Mouse (Mus musculus): Measurements from ENCODE around the gene Tacr2.

The Tacr2 gene

GRCm38 (mm10) chr10:62252000-62252488 lies at the start of gene Tacr2:
Tacr2 (plus strand) TSS chr10:62252438.
- no peak for DNase-seq (ENCODE audit: low spot score in 2 of 2)

- DNase-seq (ENCODE audit: low spot score in 2 of 2): no peak
Measured at GRCm38 (mm10) chr10:62202574-62202973, 49.7 kb upstream of the Tacr2 start.

- no peak for DNase-seq (ENCODE audit: low spot score in 2 of 2)
Measured at GRCm38 (mm10) chr10:62208241-62208896, 43.9 kb upstream of the Tacr2 start.

GRCm38 (mm10) chr10:62211310-62211709 lies 40.9 kb upstream of the Tacr2 start:
- DNase-seq (ENCODE audit: low spot score in 2 of 2): no peak

- DNase-seq (ENCODE audit: low spot score in 2 of 2): peak; percentile 19 to 46
Measured at GRCm38 (mm10) chr10:62215169-62215616, 37.0 kb upstream of the Tacr2 start.

- no peak for DNase-seq (ENCODE audit: low spot score in 2 of 2)
Measured at GRCm38 (mm10) chr10:62215633-62216032, 36.6 kb upstream of the Tacr2 start.

- no peak for DNase-seq (ENCODE audit: low spot score in 2 of 2)
Measured at GRCm38 (mm10) chr10:62216595-62216994, 35.6 kb upstream of the Tacr2 start.

- no peak for DNase-seq (ENCODE audit: low spot score in 2 of 2)
Measured at GRCm38 (mm10) chr10:62217196-62217595, 35.0 kb upstream of the Tacr2 start.

GRCm38 (mm10) chr10:62218044-62218788 lies 34.0 kb upstream of the Tacr2 start:
- no peak for DNase-seq (ENCODE audit: low spot score in 2 of 2)

GRCm38 (mm10) chr10:62218789-62219172 lies 33.5 kb upstream of the Tacr2 start:
- DNase-seq (ENCODE audit: low spot score in 2 of 2): no peak

- DNase-seq (ENCODE audit: low spot score in 2 of 2): no peak
Measured at GRCm38 (mm10) chr10:62220732-62221514, 31.3 kb upstream of the Tacr2 start.

- DNase-seq (ENCODE audit: low spot score in 2 of 2): no peak
Measured at GRCm38 (mm10) chr10:62221647-62222046, 30.6 kb upstream of the Tacr2 start.

GRCm38 (mm10) chr10:62222777-62223176 lies 29.5 kb upstream of the Tacr2 start:
- no peak for DNase-seq (ENCODE audit: low spot score in 2 of 2)

GRCm38 (mm10) chr10:62224231-62224630 lies 28.0 kb upstream of the Tacr2 start:
- no peak for DNase-seq (ENCODE audit: low spot score in 2 of 2)

- no peak for DNase-seq (ENCODE audit: low spot score in 2 of 2)
Measured at GRCm38 (mm10) chr10:62225839-62226238, 26.4 kb upstream of the Tacr2 start.

GRCm38 (mm10) chr10:62228126-62228525 lies 24.1 kb upstream of the Tacr2 start:
- DNase-seq (ENCODE audit: low spot score in 2 of 2): no peak

- DNase-seq (ENCODE audit: low spot score in 2 of 2): peak; percentile 62 to 72
Measured at GRCm38 (mm10) chr10:62230708-62231394, 21.4 kb upstream of the Tacr2 start, which contains the start of gene Tspan15. Tspan15 (minus strand) TSS chr10:62231251.

- no peak for DNase-seq (ENCODE audit: low spot score in 2 of 2)
Measured at GRCm38 (mm10) chr10:62231395-62231732, 20.9 kb upstream of the Tacr2 start.

- DNase-seq (ENCODE audit: low spot score in 2 of 2): no peak
Measured at GRCm38 (mm10) chr10:62231811-62232210, 20.4 kb upstream of the Tacr2 start.

GRCm38 (mm10) chr10:62236165-62236564 lies 16.1 kb upstream of the Tacr2 start:
- no peak for DNase-seq (ENCODE audit: low spot score in 2 of 2)

GRCm38 (mm10) chr10:62237205-62237604 lies 15.0 kb upstream of the Tacr2 start:
- no peak for DNase-seq (ENCODE audit: low spot score in 2 of 2)

- DNase-seq (ENCODE audit: low spot score in 2 of 2): no peak
Measured at GRCm38 (mm10) chr10:62238688-62239087, 13.6 kb upstream of the Tacr2 start.

All from thymus, postnatal 10 days (tissue).